Mouse (Mus musculus) heart, adult 2 months (tissue): Measurements from ENCODE around the gene Sec22b. TPM values are rescaled to one million over a fixed set of nuclear protein-coding genes. Genes with fewer than 3 reads are reported as not detected.

ENCODE experiments used
- DNase-seq, 2 experiments: peaks; one replicate each; pipeline ENCODE4 v3.0.0; 2021
- H3K27ac ChIP-seq: fragments of 200-600 bp; 2 replicates; pipeline ENCODE4 v1.8.1; 2022
- H3K27me3 ChIP-seq: fragments of 200-500 bp; 2 replicates; pipeline ENCODE4 v1.6.1; 2012; ENCODE audit warnings: mild to moderate bottlenecking, low read length, inconsistent platforms, mixed read lengths; ENCODE audit not compliant: control insufficient read depth, insufficient read depth
- H3K36me3 ChIP-seq: fragments of 200-500 bp; 2 replicates; pipeline ENCODE4 v1.6.1; 2012; ENCODE audit warnings: low read length, inconsistent platforms; ENCODE audit not compliant: control insufficient read depth, insufficient read depth
- H3K4me1 ChIP-seq: fragments of 200-500 bp; 2 replicates; pipeline ENCODE4 v1.6.1; 2011; ENCODE audit warnings: low read length; ENCODE audit not compliant: control insufficient read depth, insufficient read depth
- H3K4me3 ChIP-seq: fragments of 200-600 bp; 2 replicates; pipeline ENCODE4 v1.8.1; 2022
- H3K79me2 ChIP-seq: fragments of 200-500 bp; replicated peaks from 2 replicates; pipeline ENCODE4 v1.6.1; 2012; ENCODE audit warnings: mild to moderate bottlenecking, inconsistent platforms, low read length, moderate library complexity, mixed read lengths; ENCODE audit not compliant: control insufficient read depth, insufficient read depth
- H3K9ac ChIP-seq: fragments of 200-500 bp; 2 replicates; pipeline ENCODE4 v1.6.1; 2012; ENCODE audit warnings: low read depth, mild to moderate bottlenecking, control low read depth, inconsistent platforms, low read length, mixed read lengths
- CTCF ChIP-seq: fragments of 200-600 bp; IDR thresholded peaks from 2 replicates; pipeline ENCODE4 v1.8.1; 2022; ENCODE audit warnings: antibody characterized with exemption, mild to moderate bottlenecking, moderate library complexity
- EP300 ChIP-seq: fragments of 200-500 bp; IDR thresholded peaks from 2 replicates; pipeline ENCODE4 v1.6.1; 2011; ENCODE audit warnings: low read depth, low read length, control low read depth; ENCODE audit not compliant: insufficient read depth
- POLR2A ChIP-seq: fragments of 200-500 bp; IDR thresholded peaks from 2 replicates; pipeline ENCODE4 v1.6.1; 2011; ENCODE audit warnings: mild to moderate bottlenecking, low read depth, low read length, control low read depth; ENCODE audit not compliant: insufficient read depth
- WGBS: fragments of 180-500 bp; shearing (Covaris S2); methylation state at CpG from one replicate; pipeline ENCODE4 v1.1.7; 2018; 5-methylcytosine and 5-hydroxymethylcytosine counted together
- intact Hi-C: fragments of 180-260 bp; cut with DNase I; formaldehyde crosslinking; loops from one replicate; pipeline ENCODE4 v1.15.1; 2025
- polyA plus RNA-seq: library from polyadenylated mRNA; depleted of rRNA; stranded (reverse); fragments of >200 nt; gene quantifications from 2 replicates; pipeline ENCODE4 v1.2.3, GENCODE M21; 2012
- total RNA-seq, 2 experiments: library from RNA; stranded (reverse); gene quantifications; 2 replicates each; pipeline ENCODE4 v1.2.3; 2021

The Sec22b gene
- total and polyA plus RNA-seq, 3 experiments: 17.6 to 51.8 (median 44.9) TPM

GRCm38 (mm10) chr3:97946439-97946838, 45.4 kb downstream of the Sec22b start:
- H3K36me3 ChIP-seq: no peaks in the 10 kb centered on the region
- H3K4me3 ChIP-seq: no peak overlapping the region
- TF ChIP-seq EP300 (no peak), POLR2A (no peak), CTCF (no peak)
- peaks cover 2% of the 10 kb centered on the region; the same call in 1 of the 2 replicates for H3K4me1 ChIP-seq
- no peaks in the 10 kb centered on the region for H3K79me2 ChIP-seq
- intact Hi-C loops: no loop called here
- no peak for DNase-seq
- no peak overlapping the region for H3K9ac ChIP-seq
- 43% methylated on average over 4 of the region's 4 CpGs for WGBS
- H3K27ac ChIP-seq: no peak overlapping the region
- H3K27me3 ChIP-seq: no peaks in the 10 kb centered on the region

GRCm38 (mm10) chr3:97948518-97948917, 47.5 kb downstream of the Sec22b start:
- WGBS: 87% methylated on average over 2 of the region's 2 CpGs
- Histone ChIP-seq H3K79me2 (no peaks in the 10 kb centered on the region), H3K4me3 (no peak overlapping the region), H3K4me1 (peaks cover 2% of the 10 kb centered on the region; the same call in 1 of the 2 replicates), H3K9ac (no peak overlapping the region), H3K27me3 (no peaks in the 10 kb centered on the region), H3K27ac (no peak overlapping the region), H3K36me3 (no peaks in the 10 kb centered on the region)
- TF ChIP-seq EP300 (no peak), CTCF (no peak), POLR2A (no peak)
- intact Hi-C loops: no loop called here
- DNase-seq: no peak

GRCm38 (mm10) chr3:97949946-97950345, 49.0 kb downstream of the Sec22b start:
- Histone ChIP-seq H3K27me3 (no peaks in the 10 kb centered on the region), H3K36me3 (no peaks in the 10 kb centered on the region), H3K79me2 (no peaks in the 10 kb centered on the region), H3K9ac (no peak overlapping the region), H3K4me1 (peaks cover 2% of the 10 kb centered on the region; the same call in 1 of the 2 replicates), H3K4me3 (no peak overlapping the region), H3K27ac (no peak overlapping the region)
- TF ChIP-seq CTCF (no peak), POLR2A (no peak), EP300 (no peak)
- intact Hi-C loops: no loop called here
- no peak for DNase-seq
- 35% methylated on average over 5 of the region's 5 CpGs for WGBS

DNA sequence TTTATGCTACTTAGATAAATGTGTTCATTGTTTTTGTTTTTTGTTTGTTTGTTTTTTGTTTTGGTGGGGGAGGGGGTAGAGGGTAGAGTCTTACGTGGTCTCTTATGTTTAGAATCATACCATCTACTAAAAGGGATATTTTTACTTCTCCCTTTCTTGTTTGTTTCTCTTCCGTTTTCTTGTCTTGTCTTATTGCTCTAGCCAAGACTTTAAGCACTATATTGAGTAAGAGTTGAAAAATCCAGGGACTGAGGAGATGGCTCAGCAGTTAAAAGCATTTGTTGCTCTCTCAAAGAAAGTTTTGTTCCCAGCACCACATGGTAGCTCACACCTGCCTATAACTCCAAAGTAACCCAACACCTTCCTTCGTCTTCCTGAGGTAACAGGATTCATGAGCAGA, 50.1 kb downstream of the Sec22b start:
- no peaks in the 10 kb centered on the region for H3K79me2 ChIP-seq
- intact Hi-C loops: no loop called here
- peaks cover 2% of the 10 kb centered on the region; the same call in 1 of the 2 replicates for H3K4me1 ChIP-seq
- 84% methylated on average over 3 of the region's 3 CpGs for WGBS
- no peak overlapping the region for H3K9ac ChIP-seq
- no peak for DNase-seq
- TF ChIP-seq CTCF: no peak
- TF ChIP-seq POLR2A: no peak
- no peak for TF ChIP-seq EP300
- H3K4me3 ChIP-seq: no peak overlapping the region
- no peaks in the 10 kb centered on the region for H3K36me3 ChIP-seq
- no peaks in the 10 kb centered on the region for H3K27me3 ChIP-seq
- no peak overlapping the region for H3K27ac ChIP-seq

DNA sequence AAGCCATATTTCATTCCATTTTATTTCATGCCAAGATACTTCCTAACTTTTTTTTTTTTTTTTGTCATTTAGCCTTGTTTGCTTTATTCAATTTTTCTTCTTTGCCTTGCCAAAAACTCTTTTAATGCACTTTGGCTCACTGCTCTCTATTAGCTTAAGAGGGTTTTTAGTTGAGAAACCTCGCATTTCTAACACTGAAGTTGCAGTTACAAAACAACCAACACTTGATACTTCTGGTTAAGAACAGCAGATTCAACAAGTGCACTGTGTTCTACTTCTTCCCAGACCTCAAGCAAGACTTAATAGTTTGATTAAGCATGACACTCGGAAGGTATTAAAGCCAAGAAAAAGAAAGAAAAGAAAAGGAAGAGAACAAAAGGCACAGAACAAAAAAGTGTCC, 52.2 kb downstream of the Sec22b start:
- TF ChIP-seq CTCF (no peak), EP300 (no peak), POLR2A (no peak)

DNA sequence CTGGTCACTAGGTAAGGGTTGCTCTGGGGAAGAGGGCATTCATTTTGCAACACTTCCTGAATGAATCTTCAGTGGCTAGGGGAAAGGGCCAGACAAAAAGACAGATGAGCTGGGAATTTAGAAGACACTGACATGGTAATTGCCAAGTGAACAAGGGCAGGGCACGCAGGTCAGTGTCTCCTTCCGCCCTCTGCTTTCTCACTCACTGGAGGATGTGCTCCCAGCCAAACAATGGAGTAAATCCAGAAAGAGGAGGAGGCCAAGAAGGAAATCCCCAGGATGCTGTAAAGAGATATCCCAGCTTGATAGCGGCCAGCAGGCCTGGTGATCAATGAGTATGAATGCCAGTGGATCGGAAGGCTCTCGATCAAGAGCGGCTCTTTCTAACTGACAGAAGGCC, 55.3 kb downstream of the Sec22b start:
- intact Hi-C loops: no loop called here

More for the DNA sequence above, 52.2 kb downstream of the Sec22b start:
- H3K79me2 ChIP-seq: no peaks in the 10 kb centered on the region
- no peak overlapping the region for H3K27ac ChIP-seq
- H3K4me1 ChIP-seq: no peaks in the 10 kb centered on the region
- no peak overlapping the region for H3K4me3 ChIP-seq
- intact Hi-C loops: no loop called here
- 79% methylated on average over 2 of the region's 2 CpGs for WGBS
- no peak overlapping the region for H3K9ac ChIP-seq
- no peaks in the 10 kb centered on the region for H3K27me3 ChIP-seq
- no peak for DNase-seq
- no peaks in the 10 kb centered on the region for H3K36me3 ChIP-seq

More for the DNA sequence above, 55.3 kb downstream of the Sec22b start:
- no peak overlapping the region for H3K27ac ChIP-seq
- no peak for DNase-seq
- TF ChIP-seq CTCF (no peak), POLR2A (no peak), EP300 (no peak)
- H3K9ac ChIP-seq: no peak overlapping the region
- no peaks in the 10 kb centered on the region for H3K79me2 ChIP-seq
- no peaks in the 10 kb centered on the region for H3K27me3 ChIP-seq
- no peaks in the 10 kb centered on the region for H3K4me1 ChIP-seq
- no peak overlapping the region for H3K4me3 ChIP-seq
- H3K36me3 ChIP-seq: no peaks in the 10 kb centered on the region
- 42% methylated on average over 6 of the region's 6 CpGs for WGBS
